Mouse (Mus musculus) C2C12 (cell line): ENCODE measurements around the gene Gfod2. TPM values are rescaled to one million over a fixed set of nuclear protein-coding genes. Genes with fewer than 3 reads are reported as not detected.
A peak's percentile ranks its signal among the peaks of the same experiment; 100 is the strongest.

Experiments
- H3K27me3 ChIP-seq: one replicate; pipeline ENCODE4 v1.6.1; 2011; ENCODE audit not compliant: control insufficient read depth, insufficient read depth, insufficient read length
- H3K36me3 ChIP-seq: one replicate; pipeline ENCODE4 v1.6.1; 2011; ENCODE audit not compliant: control insufficient read depth, insufficient read depth
- H3K4me3 ChIP-seq: one replicate; pipeline ENCODE4 v1.5.1; 2011; ENCODE audit warnings: mild to moderate bottlenecking, control low read depth; ENCODE audit not compliant: poor library complexity, insufficient read depth, severe bottlenecking
- H3K79me2 ChIP-seq: one replicate; pipeline ENCODE4 v1.6.1; 2011; ENCODE audit not compliant: control insufficient read depth, insufficient read depth
- H3K79me3 ChIP-seq: one replicate; pipeline ENCODE4 v1.6.1; 2011; ENCODE audit warnings: low read depth, control low read depth
- H3ac ChIP-seq: one replicate; pipeline ENCODE3; 2011; ENCODE audit warnings: low read depth; ENCODE audit not compliant: control insufficient read depth, insufficient read length
- CEBPB ChIP-seq: IDR thresholded peaks from one replicate; pipeline ENCODE4 v1.6.1; 2011; ENCODE audit warnings: low read depth, mild to moderate bottlenecking, control low read depth, moderate library complexity
- CTCF ChIP-seq: IDR thresholded peaks from one replicate; pipeline ENCODE4 v1.5.1; 2011; ENCODE audit not compliant: control insufficient read depth, insufficient read depth, insufficient read length
- FOSL1 ChIP-seq: IDR thresholded peaks from one replicate; pipeline ENCODE4 v1.8.0; 2011; ENCODE audit warnings: mild to moderate bottlenecking, low read length; ENCODE audit not compliant: poor library complexity, insufficient read depth, severe bottlenecking
- MAX ChIP-seq: IDR thresholded peaks from one replicate; pipeline ENCODE4 v1.6.1; 2011; ENCODE audit warnings: mild to moderate bottlenecking, control low read depth
- MYOD1 ChIP-seq: IDR thresholded peaks from one replicate; pipeline ENCODE4 v1.6.1; 2011; ENCODE audit warnings: low read depth; ENCODE audit not compliant: control insufficient read depth, insufficient read length
- MYOG ChIP-seq: IDR thresholded peaks from one replicate; pipeline ENCODE4 v1.6.1; 2011; ENCODE audit not compliant: control insufficient read depth, insufficient read length; ENCODE audit errors: extremely low read depth
- USF1 ChIP-seq: IDR thresholded peaks from one replicate; pipeline ENCODE4 v1.6.1; 2011; ENCODE audit warnings: low read depth, mild to moderate bottlenecking, control low read depth, moderate library complexity
- polyA plus RNA-seq: library from polyadenylated mRNA; unstranded; fragments of >200 nt; fragmentation: generic; extraction: Trizol; gene quantifications from one replicate; pipeline ENCODE4 v1.2.1, GENCODE M21; 2012; ENCODE audit warnings: missing spikeins

The Gfod2 gene
- polyA plus RNA-seq, 1 experiment = 8.2 TPM

DNA sequence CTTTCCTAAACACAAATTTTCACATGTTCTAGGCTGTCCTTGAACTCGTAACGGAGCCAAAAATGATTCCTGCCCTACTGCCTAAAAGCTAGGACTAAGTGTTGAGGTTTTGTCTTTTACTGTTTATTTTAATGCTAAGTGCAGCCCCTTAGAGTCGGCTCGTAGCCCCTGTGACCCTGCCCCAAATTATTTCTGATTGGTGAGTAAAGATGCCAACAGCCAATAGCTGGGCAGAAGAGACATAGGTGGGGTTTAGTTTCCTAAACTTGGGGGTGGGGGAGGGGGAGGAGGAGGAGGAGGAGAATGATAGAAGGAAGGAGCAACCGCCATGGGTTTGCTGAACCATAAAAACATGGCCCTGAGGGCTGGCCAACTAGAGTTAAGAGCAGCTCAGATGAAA lies 32.7 kb downstream of the Gfod2 start:
- no peaks in the 10 kb centered on the region for H3K79me3 ChIP-seq
- H3K4me3 ChIP-seq = no peak overlapping the region
- TF ChIP-seq MAX (no peak), FOSL1 (no peak), CTCF (no peak), MYOD1 (no peak), MYOG (no peak), CEBPB (no peak), USF1 (no peak)
- no peak overlapping the region for H3ac ChIP-seq
- no peaks in the 10 kb centered on the region for H3K27me3 ChIP-seq
- no peaks in the 10 kb centered on the region for H3K79me2 ChIP-seq
- peaks cover 8% of the 10 kb centered on the region for H3K36me3 ChIP-seq

DNA sequence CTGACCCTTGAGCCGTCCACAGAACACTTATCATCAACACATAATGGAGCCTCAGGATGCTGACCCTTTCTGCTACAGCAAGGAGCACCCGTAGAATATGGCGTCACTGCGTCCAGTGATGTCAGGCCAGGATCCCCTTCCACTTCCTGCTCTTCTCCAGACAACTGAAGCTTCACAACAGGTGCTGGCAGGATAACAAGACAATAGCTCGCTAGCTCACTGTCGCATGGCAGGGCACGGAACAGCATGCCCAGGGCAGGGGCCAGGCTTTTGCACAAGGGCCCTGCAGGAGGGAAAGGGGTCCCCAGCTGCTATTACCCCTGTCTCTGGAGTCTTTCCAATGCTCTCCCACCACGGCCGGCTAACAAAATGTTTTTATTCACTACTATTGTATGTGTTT lies 35.6 kb downstream of the Gfod2 start:
- H3K36me3 ChIP-seq = peaks cover 8% of the 10 kb centered on the region
- H3K79me3 ChIP-seq = no peaks in the 10 kb centered on the region
- TF ChIP-seq USF1 (no peak), MYOD1 (no peak), FOSL1 (no peak), MAX (no peak), CTCF (no peak), CEBPB (no peak), MYOG (no peak)
- H3ac ChIP-seq = no peak overlapping the region
- no peaks in the 10 kb centered on the region for H3K27me3 ChIP-seq
- H3K4me3 ChIP-seq = no peak overlapping the region
- H3K79me2 ChIP-seq = no peaks in the 10 kb centered on the region

DNA sequence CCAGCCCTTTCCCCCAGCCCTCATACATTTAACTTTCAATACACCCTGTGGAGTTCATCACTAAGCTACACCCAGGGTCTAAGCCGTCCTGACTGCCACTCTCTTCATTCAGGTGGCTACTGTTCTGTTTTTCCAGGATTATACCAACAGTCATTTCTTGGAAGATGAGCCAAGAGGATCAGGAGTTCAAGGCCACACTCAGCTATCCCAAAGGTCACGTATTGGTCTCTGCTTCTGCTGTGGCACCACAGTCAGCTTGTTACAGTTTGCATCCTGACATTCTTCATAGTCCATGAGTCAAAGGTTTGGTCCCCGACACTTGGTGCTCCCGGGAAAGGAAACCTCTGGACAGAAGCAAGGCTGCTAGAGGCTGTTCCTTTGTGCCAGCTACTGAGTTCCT lies 38.8 kb downstream of the Gfod2 start:
- H3K79me3 ChIP-seq = no peaks in the 10 kb centered on the region
- no peak overlapping the region for H3K4me3 ChIP-seq
- no peak overlapping the region for H3ac ChIP-seq
- TF ChIP-seq MAX = no peak
- no peak for TF ChIP-seq CEBPB
- H3K79me2 ChIP-seq = no peaks in the 10 kb centered on the region
- H3K36me3 ChIP-seq = no peaks in the 10 kb centered on the region
- no peaks in the 10 kb centered on the region for H3K27me3 ChIP-seq

DNA sequence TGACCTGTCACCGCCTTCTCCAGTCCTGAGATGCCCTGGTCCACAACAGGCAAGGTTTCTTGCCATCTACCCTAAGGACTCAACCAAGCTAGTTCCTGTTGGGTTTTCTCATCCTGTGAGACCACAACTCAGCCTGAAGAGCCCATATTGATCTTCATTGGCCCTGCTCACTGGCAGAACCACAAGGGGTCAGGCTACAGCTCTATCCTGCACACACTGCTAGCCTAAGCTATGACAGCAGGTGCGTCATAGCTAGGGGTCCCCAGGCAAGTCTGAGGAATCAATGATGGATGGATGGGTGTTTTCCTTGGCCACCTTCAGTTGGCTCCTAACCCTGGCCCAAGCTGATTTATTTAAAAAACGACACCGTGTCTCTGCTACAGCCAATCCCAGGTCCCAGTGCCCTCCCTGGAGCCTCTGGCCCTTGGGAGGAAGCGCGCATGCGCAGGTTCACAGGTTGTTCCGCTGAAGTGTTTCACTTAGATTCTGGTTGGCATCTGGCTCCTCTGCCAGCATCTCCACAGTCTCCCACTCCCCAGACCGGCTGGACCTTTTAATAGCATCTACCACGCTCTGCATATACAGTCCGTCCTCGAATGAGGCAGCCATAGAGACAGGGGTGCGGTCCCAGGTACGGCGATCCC lies 42.0 kb downstream of the Gfod2 start:
- no peak overlapping the region for H3K4me3 ChIP-seq
- H3ac ChIP-seq = no peak overlapping the region
- TF ChIP-seq MYOG (no peak), CEBPB (no peak), USF1 (no peak), FOSL1 (no peak), CTCF (no peak), MYOD1 (no peak), MAX (no peak)
- H3K79me2 ChIP-seq = no peaks in the 10 kb centered on the region
- H3K36me3 ChIP-seq = no peaks in the 10 kb centered on the region
- H3K79me3 ChIP-seq = no peaks in the 10 kb centered on the region
- no peaks in the 10 kb centered on the region for H3K27me3 ChIP-seq

DNA sequence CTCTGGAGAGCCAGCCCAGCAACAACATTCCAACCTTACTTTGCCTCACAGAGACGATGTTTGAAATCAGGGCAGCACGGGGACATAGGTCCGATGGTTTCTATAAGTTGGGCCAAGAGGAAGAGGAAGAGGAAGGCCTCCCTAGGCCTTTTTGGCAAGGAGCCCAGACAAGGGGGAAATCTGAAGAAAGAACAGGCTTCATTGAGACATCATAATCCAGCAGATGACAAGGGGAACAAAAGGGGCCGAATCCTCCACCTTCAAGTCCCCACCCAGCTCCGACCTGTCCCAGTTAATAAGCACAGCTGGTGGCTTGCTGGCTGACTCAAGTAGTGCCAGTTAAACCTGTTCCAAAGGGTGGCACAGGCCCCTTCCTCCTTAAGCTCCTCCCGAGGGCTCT lies 43.4 kb downstream of the Gfod2 start:
- H3K36me3 ChIP-seq = no peaks in the 10 kb centered on the region
- H3ac ChIP-seq = no peak overlapping the region
- no peaks in the 10 kb centered on the region for H3K79me2 ChIP-seq
- no peak overlapping the region for H3K4me3 ChIP-seq
- H3K79me3 ChIP-seq = no peaks in the 10 kb centered on the region
- TF ChIP-seq CEBPB (no peak), FOSL1 (no peak), MYOD1 (no peak), USF1 (no peak), MYOG (no peak), MAX (no peak), CTCF (no peak)
- no peaks in the 10 kb centered on the region for H3K27me3 ChIP-seq

DNA sequence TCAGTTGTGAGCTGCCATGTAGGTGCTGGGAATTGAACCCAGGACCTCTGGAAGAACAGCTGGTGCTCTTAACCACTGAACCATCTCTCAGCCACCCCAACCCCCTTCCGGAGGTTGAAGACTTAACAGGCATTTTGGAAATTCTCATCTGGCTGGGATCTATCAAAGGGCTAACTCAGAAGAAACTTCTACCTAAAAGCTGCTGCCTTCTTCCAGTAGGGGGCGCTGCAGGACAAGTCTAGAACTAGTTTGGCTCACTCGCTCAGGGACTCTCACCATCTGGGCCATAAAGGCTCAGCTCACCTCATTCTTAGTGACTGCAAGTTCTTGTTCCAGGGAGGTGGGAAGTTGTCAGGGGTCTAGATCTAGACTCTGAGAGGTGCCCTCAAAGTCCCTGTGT lies 44.3 kb downstream of the Gfod2 start:
- no peak overlapping the region for H3K4me3 ChIP-seq
- no peaks in the 10 kb centered on the region for H3K79me3 ChIP-seq
- no peaks in the 10 kb centered on the region for H3K36me3 ChIP-seq
- TF ChIP-seq CTCF = peak; percentile 47
- no peak for TF ChIP-seq FOSL1
- TF ChIP-seq MYOD1 = no peak
- no peak for TF ChIP-seq MYOG
- no peak for TF ChIP-seq CEBPB
- TF ChIP-seq MAX = no peak
- no peak for TF ChIP-seq USF1
- H3ac ChIP-seq = no peak overlapping the region
- no peaks in the 10 kb centered on the region for H3K79me2 ChIP-seq
- no peaks in the 10 kb centered on the region for H3K27me3 ChIP-seq
